Mouse (Mus musculus) mesoderm, embryonic 11.5 days (tissue): ENCODE results near the gene Kcnab2.
A peak's percentile ranks its signal among the peaks of the same experiment; 100 is the strongest.

Experiments
- DNase-seq: peaks from one replicate; pipeline ENCODE4 v3.0.0-alpha.2; 2012; ENCODE audit warnings: low read depth, low spot score

Gene Kcnab2

GRCm38 (mm10) chr4:152453079-152453478, 24.6 kb downstream of the Kcnab2 start:
- peak; percentile 39 for DNase-seq

GRCm38 (mm10) chr4:152451371-152451770, 26.3 kb downstream of the Kcnab2 start:
- DNase-seq = no peak

- DNase-seq = no peak
Measured at GRCm38 (mm10) chr4:152448666-152449018, 29.0 kb downstream of the Kcnab2 start.

GRCm38 (mm10) chr4:152447731-152448665, 29.7 kb downstream of the Kcnab2 start:
- DNase-seq = no peak

- no peak for DNase-seq
Measured at GRCm38 (mm10) chr4:152446178-152446577, 31.5 kb downstream of the Kcnab2 start.

- DNase-seq = no peak
Measured at GRCm38 (mm10) chr4:152441536-152441935, 36.1 kb downstream of the Kcnab2 start.

- DNase-seq = no peak
Measured at GRCm38 (mm10) chr4:152440882-152441281, 36.8 kb downstream of the Kcnab2 start.

- DNase-seq = peak; percentile 84
Measured at GRCm38 (mm10) chr4:152435255-152435654, 42.4 kb downstream of the Kcnab2 start.

- DNase-seq = peak; percentile 94
Measured at GRCm38 (mm10) chr4:152434836-152435235, 42.8 kb downstream of the Kcnab2 start.

GRCm38 (mm10) chr4:152432308-152432707, 45.4 kb downstream of the Kcnab2 start:
- no peak for DNase-seq

GRCm38 (mm10) chr4:152428259-152428658, 49.4 kb downstream of the Kcnab2 start:
- no peak for DNase-seq

GRCm38 (mm10) chr4:152424922-152425321, 52.7 kb downstream of the Kcnab2 start:
- peak; percentile 60 for DNase-seq

- DNase-seq = peak; percentile 83
Measured at GRCm38 (mm10) chr4:152424341-152424740, 53.3 kb downstream of the Kcnab2 start.

- DNase-seq = no peak
Measured at GRCm38 (mm10) chr4:152423576-152423975, 54.1 kb downstream of the Kcnab2 start.

GRCm38 (mm10) chr4:152418229-152419060, 59.2 kb downstream of the Kcnab2 start:
- no peak for DNase-seq

GRCm38 (mm10) chr4:152412524-152413080, 65.1 kb downstream of the Kcnab2 start:
- DNase-seq = no peak

GRCm38 (mm10) chr4:152410961-152411360, 66.7 kb downstream of the Kcnab2 start:
- no peak for DNase-seq

GRCm38 (mm10) chr4:152406531-152406930, 71.1 kb downstream of the Kcnab2 start:
- DNase-seq = no peak

- DNase-seq = no peak
Measured at GRCm38 (mm10) chr4:152405671-152406201, 71.9 kb downstream of the Kcnab2 start.

- no peak for DNase-seq
Measured at GRCm38 (mm10) chr4:152405143-152405542, 72.5 kb downstream of the Kcnab2 start.

- DNase-seq = no peak
Measured at GRCm38 (mm10) chr4:152398926-152399325, 78.7 kb downstream of the Kcnab2 start.

- DNase-seq = no peak
Measured at GRCm38 (mm10) chr4:152392627-152393026, 85.0 kb downstream of the Kcnab2 start.
